Mouse (Mus musculus): Measurements from ENCODE around the gene Lrch1. TPM values are rescaled to one million over a fixed set of nuclear protein-coding genes. Genes with fewer than 3 reads are reported as not detected.

Lrch1 gene
- total RNA-seq, 2 experiments from 2014 or later = 12.4 to 13.7 TPM

GRCm38 (mm10) chr14:74814848-74815789 is 132.6 kb downstream of the Lrch1 start:
- no peak for DNase-seq

- no peak for DNase-seq
These were observed 136.1 kb downstream of the Lrch1 start for GRCm38 (mm10) chr14:74811617-74812016.

- DNase-seq = no peak
These were observed 145.7 kb downstream of the Lrch1 start for GRCm38 (mm10) chr14:74801961-74802360.

GRCm38 (mm10) chr14:74798063-74798890 is 149.4 kb downstream of the Lrch1 start:
- no peak for DNase-seq

- DNase-seq = no peak
These were observed 150.2 kb downstream of the Lrch1 start for GRCm38 (mm10) chr14:74797386-74798062.

GRCm38 (mm10) chr14:74794931-74795330 is 152.7 kb downstream of the Lrch1 start:
- DNase-seq = peak in 1 of 2 experiments; percentile 9

- DNase-seq = no peak
These were observed 154.9 kb downstream of the Lrch1 start for GRCm38 (mm10) chr14:74792793-74793192.

- DNase-seq = no peak
These were observed 157.1 kb downstream of the Lrch1 start for GRCm38 (mm10) chr14:74790535-74790934.

- peak in 1 of 2 experiments; percentile 23 for DNase-seq
These were observed 158.9 kb downstream of the Lrch1 start for GRCm38 (mm10) chr14:74788766-74789165.

- DNase-seq = peak in 1 of 2 experiments; percentile 18
These were observed 160.0 kb downstream of the Lrch1 start for GRCm38 (mm10) chr14:74787717-74788116.

- DNase-seq = no peak
These were observed 163.3 kb downstream of the Lrch1 start for GRCm38 (mm10) chr14:74784243-74784934.

GRCm38 (mm10) chr14:74774046-74774619 is 173.5 kb downstream of the Lrch1 start:
- DNase-seq = no peak

- DNase-seq = no peak
These were observed 179.8 kb downstream of the Lrch1 start for GRCm38 (mm10) chr14:74767892-74768291.

- peak; percentile 83 to 89 for DNase-seq
These were observed 183.3 kb downstream of the Lrch1 start for GRCm38 (mm10) chr14:74764191-74764918.

- DNase-seq = no peak
These were observed 210.8 kb downstream of the Lrch1 start for GRCm38 (mm10) chr14:74736850-74737249.

- DNase-seq = no peak
These were observed 212.2 kb downstream of the Lrch1 start for GRCm38 (mm10) chr14:74735471-74735870.

GRCm38 (mm10) chr14:74733397-74733796 is 214.3 kb downstream of the Lrch1 start:
- peak in 1 of 2 experiments; percentile 11 for DNase-seq

- peak; percentile 96 to 97 for DNase-seq
These were observed 215.4 kb downstream of the Lrch1 start, which contains the start of gene Esd for GRCm38 (mm10) chr14:74732079-74732783. TSS of gene Esd (plus strand) at chr14:74732297.

GRCm38 (mm10) chr14:74731221-74732078 is 216.2 kb downstream of the Lrch1 start:
- DNase-seq = no peak

Measured in adrenal gland, postnatal 36 days (tissue).